Mouse (Mus musculus) hindbrain, postnatal 0 days (tissue): ENCODE measurements around the gene Hnrnpul2. TPM values are rescaled to one million over a fixed set of nuclear protein-coding genes. Genes with fewer than 3 reads are reported as not detected.
"Not testable (repeated sequence)": the region's sequence is repeated elsewhere in the genome, so short reads cannot be mapped to it uniquely, and the experiment has no call there.

Experiments used
- ATAC-seq: fragments of 200-750 bp; cut with Nextera tagmentation; 2 replicates; pipeline ENCODE4 v1.8.0; 2017; ENCODE audit warnings: mild to moderate bottlenecking, moderate TSS enrichment, moderate library complexity
- DNase-seq: peaks from one replicate; pipeline ENCODE4 v3.0.0-alpha.2; 2015; ENCODE audit warnings: low spot score
- H3K27ac ChIP-seq: fragments of 300-500 bp; sonication (generic); 2 replicates; pipeline ENCODE4 v1.5.1; 2014; ENCODE audit warnings: mild to moderate bottlenecking
- H3K27me3 ChIP-seq: fragments of 300-500 bp; sonication (generic); 2 replicates; pipeline ENCODE4 v1.6.1; 2014; ENCODE audit warnings: low read length, mixed read lengths; ENCODE audit not compliant: insufficient read depth
- H3K36me3 ChIP-seq: fragments of 300-500 bp; sonication (generic); 2 replicates; pipeline ENCODE4 v1.6.1; 2014; ENCODE audit warnings: low read length, mixed read lengths; ENCODE audit not compliant: insufficient read depth
- H3K4me1 ChIP-seq: fragments of 300-500 bp; sonication (generic); 2 replicates; pipeline ENCODE4 v1.6.1; 2014; ENCODE audit warnings: antibody characterized with exemption, low read length, mixed read lengths; ENCODE audit not compliant: insufficient read depth
- H3K4me2 ChIP-seq: fragments of 300-500 bp; sonication (generic); 2 replicates; pipeline ENCODE4 v1.6.1; 2014; ENCODE audit warnings: low read depth, mild to moderate bottlenecking, low read length, moderate library complexity, mixed read lengths
- H3K4me3 ChIP-seq: fragments of 300-500 bp; sonication (generic); 2 replicates; pipeline ENCODE4 v1.5.1; 2014; ENCODE audit warnings: low read length
- H3K9ac ChIP-seq: fragments of 300-500 bp; sonication (generic); replicated peaks from 2 replicates; pipeline ENCODE4 v1.6.1; 2014; ENCODE audit warnings: mild to moderate bottlenecking, low read length, moderate library complexity, mixed read lengths
- H3K9me3 ChIP-seq: fragments of 300-500 bp; sonication (generic); 2 replicates; pipeline ENCODE4 v1.6.1; 2016; ENCODE audit warnings: low read length, mixed read lengths
- CTCF ChIP-seq: IDR thresholded peaks from 2 replicates; pipeline ENCODE4 v1.5.1; 2016; ENCODE audit warnings: antibody characterized with exemption, control low read depth, low read depth
- WGBS: fragments of 180-500 bp; shearing (Covaris S2); extraction: QIAGEN DNeasy Blood & Tissue Kit; methylation state at CpG from one replicate; pipeline ENCODE4 v1.1.7; 2014; 5-methylcytosine and 5-hydroxymethylcytosine counted together
- polyA plus RNA-seq: library from polyadenylated mRNA; unstranded; fragments of >200 nt; fragmentation: Nextera tagmentation; extraction: Ambion mirVana; gene quantifications from 2 replicates; pipeline ENCODE4 v1.2.1, GENCODE M21; 2015
- total RNA-seq: library from RNA; depleted of rRNA; stranded (reverse); fragments of >200 nt; gene quantifications from 2 replicates; pipeline ENCODE4 v1.2.3, GENCODE M21; 2014

The Hnrnpul2 gene
- total and polyA plus RNA-seq, 2 experiments from 2014 or later, result 5.6 to 19.7 TPM

DNA sequence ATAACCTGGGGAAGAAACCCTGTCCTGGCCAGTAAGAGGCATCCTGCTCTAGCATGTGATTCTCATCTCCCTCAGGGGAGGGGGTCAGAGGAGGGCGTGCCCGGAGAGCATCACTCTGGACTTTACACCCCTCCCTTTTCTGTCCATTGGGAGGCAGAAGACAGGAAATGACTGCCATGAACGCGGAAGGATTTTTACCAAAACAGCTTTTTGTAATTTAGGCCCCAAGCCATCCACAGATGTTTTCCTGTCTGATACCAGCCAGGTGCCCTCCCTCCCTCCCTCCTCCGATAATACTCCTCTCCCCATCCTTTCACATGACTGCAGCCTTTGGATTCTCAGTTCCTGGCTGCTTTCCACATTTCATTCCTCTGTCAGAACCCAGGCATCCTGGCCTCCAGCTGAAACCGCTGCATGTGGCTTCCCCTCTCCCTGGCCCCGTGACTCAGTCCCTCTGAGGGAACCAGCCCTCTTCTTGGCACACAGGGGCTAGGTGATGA is 30.6 kb downstream of the Hnrnpul2 start, which contains the start of gene Lrrn4cl:
TSS of gene Lrrn4cl (plus strand) at position 367 of the 500 bp plus-strand sequence.
- Histone ChIP-seq H3K9ac (no peak within 1 kb of the TSS; the same call in 1 of the 2 replicates), H3K27me3 (no peaks in the 10 kb centered on the region), H3K36me3 (peaks cover 32% of the 10 kb centered on the region), H3K27ac (no peak within 1 kb of the TSS), H3K4me3 (no peak within 1 kb of the TSS), H3K4me1 (no peaks in the 10 kb centered on the region), H3K4me2 (no peak within 1 kb of the TSS), H3K9me3 (no peaks in the 10 kb centered on the region)
- TF ChIP-seq CTCF, result peak; percentile 14; the same call in 1 of the 2 replicates
- DNase-seq, result peak; percentile 56
- peak; percentile 80 for ATAC-seq
- WGBS, result 20% methylated on average over 7 of the region's 7 CpGs

DNA sequence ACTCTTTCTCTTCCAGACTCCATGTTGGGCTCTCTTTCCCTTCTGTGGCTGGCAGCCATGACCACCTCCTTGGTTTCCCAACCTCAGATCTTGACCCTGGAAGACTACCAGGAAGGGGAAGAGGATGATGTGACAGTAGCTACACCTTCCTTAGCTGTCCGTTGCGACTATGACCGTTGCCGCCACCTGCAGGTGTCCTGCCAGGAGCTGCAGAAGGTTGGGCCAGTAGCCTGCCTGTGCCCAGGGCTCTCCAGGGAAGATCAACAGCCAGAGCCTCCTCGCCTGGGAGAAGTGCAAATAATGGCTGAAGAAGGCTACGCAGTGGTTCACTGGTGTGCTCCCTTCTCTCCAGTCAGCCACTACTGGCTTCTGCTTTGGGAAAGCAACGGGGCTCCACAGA is 31.8 kb downstream of the Hnrnpul2 start:
- H3K27me3 ChIP-seq, result no peaks in the 10 kb centered on the region
- H3K36me3 ChIP-seq, result peaks cover 20% of the 10 kb centered on the region
- DNase-seq (no peak), ATAC-seq (no peak)
- H3K4me2 ChIP-seq, result no peak overlapping the region
- 51% methylated on average over 7 of the region's 7 CpGs for WGBS
- no peak for TF ChIP-seq CTCF
- no peaks in the 10 kb centered on the region for H3K4me1 ChIP-seq
- H3K4me3 ChIP-seq, result no peak overlapping the region
- H3K9me3 ChIP-seq, result no peaks in the 10 kb centered on the region
- no peak overlapping the region for H3K9ac ChIP-seq
- H3K27ac ChIP-seq, result no peak overlapping the region

DNA sequence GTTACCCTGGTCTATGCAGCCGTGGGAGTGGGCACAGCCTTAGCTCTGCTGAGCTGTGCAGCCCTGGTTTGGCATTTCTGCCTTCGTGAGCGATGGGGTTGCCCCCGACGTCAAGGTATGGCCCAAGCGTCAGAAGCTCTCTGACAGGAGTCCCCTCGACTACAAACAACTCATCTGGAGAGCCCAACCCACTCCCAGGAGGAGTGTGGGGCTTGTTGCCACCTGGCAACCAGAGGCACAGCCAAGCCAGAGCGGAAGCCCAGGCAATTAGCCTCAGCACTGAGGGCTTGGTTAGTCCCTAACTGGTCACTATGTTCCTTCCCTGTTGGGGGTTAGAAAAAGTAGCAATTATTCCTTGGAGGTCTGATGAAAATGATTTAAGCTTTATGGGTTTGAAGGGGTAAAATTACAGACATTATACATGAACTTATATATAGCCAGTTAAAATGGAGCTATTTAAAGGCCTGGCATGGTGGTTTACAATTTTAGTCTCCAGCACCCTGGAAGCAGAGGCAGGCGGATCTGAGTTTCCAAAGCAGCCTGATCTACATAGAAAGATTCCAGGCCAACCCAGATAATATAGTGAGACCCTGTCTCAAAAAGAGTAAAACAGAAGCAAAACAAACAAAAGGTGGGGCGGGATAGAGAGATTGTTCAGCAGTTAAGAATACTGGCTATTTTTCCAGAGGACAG is 32.6 kb downstream of the Hnrnpul2 start:
- DNase-seq (no peak), ATAC-seq (no peak)
- no peak for TF ChIP-seq CTCF
- WGBS, result 66% methylated on average over 10 of the region's 10 CpGs
- Histone ChIP-seq H3K9me3 (no peaks in the 10 kb centered on the region), H3K4me1 (no peaks in the 10 kb centered on the region), H3K27me3 (no peaks in the 10 kb centered on the region), H3K4me3 (no peak overlapping the region), H3K4me2 (no peak overlapping the region), H3K9ac (no peak overlapping the region), H3K36me3 (peaks cover 13% of the 10 kb centered on the region; the same call in 1 of the 2 replicates), H3K27ac (no peak overlapping the region)

DNA sequence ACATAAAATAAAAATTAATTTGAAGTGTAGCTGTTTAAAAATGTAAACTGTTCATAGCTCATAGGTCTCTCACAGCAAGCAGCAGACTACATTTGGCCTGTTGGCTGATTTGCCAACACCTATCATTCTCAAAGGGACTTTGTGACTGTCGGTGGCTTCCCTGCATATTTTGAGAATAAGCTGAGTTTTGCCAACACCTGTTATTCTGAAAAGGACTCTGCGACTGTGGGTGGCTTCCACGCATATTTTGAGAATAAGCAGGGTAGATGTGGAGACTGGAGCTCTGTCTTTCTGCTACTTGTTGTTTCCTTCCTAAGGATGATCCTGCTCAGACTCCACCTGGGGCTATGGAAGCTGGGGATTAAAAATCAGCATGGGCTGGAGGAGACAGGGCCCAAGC is 33.3 kb downstream of the Hnrnpul2 start:
- H3K27me3 ChIP-seq, result no peaks in the 10 kb centered on the region
- H3K4me3 ChIP-seq, result no peak overlapping the region
- H3K4me2 ChIP-seq, result no peak overlapping the region
- H3K27ac ChIP-seq, result no peak overlapping the region
- peaks cover 9% of the 10 kb centered on the region; the same call in 1 of the 2 replicates for H3K36me3 ChIP-seq
- ATAC-seq, result no peak
- H3K9me3 ChIP-seq, result no peaks in the 10 kb centered on the region
- H3K9ac ChIP-seq, result no peak overlapping the region
- WGBS, result 77% methylated on average over 3 of the region's 3 CpGs
- TF ChIP-seq CTCF, result no peak
- no peak for DNase-seq
- H3K4me1 ChIP-seq, result no peaks in the 10 kb centered on the region

DNA sequence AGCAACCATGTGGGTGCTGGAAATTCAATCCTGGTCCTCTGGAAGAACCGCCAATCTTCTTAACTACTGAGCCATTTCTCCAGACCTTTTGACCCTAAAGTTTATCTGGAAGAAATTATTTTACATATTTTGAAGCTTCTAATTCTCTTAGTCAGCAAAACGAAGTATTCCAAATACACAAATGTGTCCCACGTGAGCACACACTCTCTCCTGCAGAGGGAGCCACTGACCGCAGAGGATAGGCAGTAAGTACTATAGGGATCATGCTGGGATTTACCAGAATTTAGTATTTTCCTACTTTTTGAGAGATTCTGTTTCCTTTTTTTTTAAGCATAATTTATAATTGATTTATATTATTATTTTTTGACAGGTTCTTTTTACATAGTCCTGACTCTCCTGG is 37.9 kb downstream of the Hnrnpul2 start:
- H3K4me3 ChIP-seq, result no peak overlapping the region
- H3K4me2 ChIP-seq, result no peak overlapping the region
- ATAC-seq, result no peak
- peak; percentile 65 for DNase-seq
- 41% methylated on average over 4 of the region's 4 CpGs for WGBS
- no peaks in the 10 kb centered on the region for H3K27me3 ChIP-seq
- no peaks in the 10 kb centered on the region for H3K9me3 ChIP-seq
- no peaks in the 10 kb centered on the region for H3K36me3 ChIP-seq
- no peak overlapping the region for H3K27ac ChIP-seq
- TF ChIP-seq CTCF, result peak; percentile 64
- no peak overlapping the region for H3K9ac ChIP-seq
- no peaks in the 10 kb centered on the region for H3K4me1 ChIP-seq

DNA sequence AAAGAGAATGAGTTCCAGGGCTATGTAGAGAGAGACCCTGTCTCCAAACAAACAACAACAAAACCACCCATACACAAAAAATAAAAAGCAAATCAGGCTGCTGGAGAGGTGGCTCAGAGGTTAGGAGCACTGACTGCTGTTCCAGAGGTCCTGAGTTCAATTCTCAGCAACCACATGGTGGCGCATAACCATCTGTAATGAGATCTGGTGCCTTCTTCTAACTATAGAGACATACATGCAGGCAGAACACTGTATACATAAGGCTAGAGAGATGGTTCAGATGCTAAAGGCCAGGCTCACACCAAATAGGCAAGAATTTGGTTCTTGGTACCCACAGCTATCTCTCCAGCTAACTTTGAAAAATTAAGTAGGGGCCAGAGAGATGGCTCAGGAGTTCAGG is 39.2 kb downstream of the Hnrnpul2 start:
- Histone ChIP-seq H3K36me3 (no peaks in the 10 kb centered on the region), H3K27ac (no peak overlapping the region), H3K4me1 (no peaks in the 10 kb centered on the region), H3K27me3 (no peaks in the 10 kb centered on the region), H3K9ac (no peak overlapping the region), H3K4me3 (no peak overlapping the region), H3K9me3 (no peaks in the 10 kb centered on the region), H3K4me2 (no peak overlapping the region)
- ATAC-seq (no peak), DNase-seq (peak; percentile 27)
- WGBS, result 17% methylated on average over 1 of the region's 1 CpGs
- TF ChIP-seq CTCF, result peak; percentile 52

DNA sequence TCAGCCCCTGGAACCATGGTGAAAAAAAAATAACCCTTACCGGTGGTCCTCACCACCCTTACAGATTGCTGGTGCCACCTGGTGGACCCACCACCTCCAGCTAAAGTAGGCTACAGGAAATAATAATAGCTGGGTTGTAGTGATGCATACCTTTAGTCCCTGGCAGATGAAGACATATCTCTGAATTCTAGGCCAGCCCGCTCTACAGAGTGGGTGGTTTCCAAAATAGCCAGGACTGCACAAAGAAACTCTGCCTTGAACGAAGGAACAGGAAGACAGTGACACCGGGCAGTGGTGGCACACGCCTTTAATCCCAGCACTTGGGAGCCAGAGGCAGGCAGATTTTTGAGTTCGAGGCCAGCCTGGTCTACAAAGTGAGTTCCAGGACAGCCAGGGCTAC is 44.5 kb downstream of the Hnrnpul2 start:
- no peaks in the 10 kb centered on the region for H3K36me3 ChIP-seq
- no peak for DNase-seq
- no peak overlapping the region for H3K27ac ChIP-seq
- H3K4me2 ChIP-seq, result no peak overlapping the region
- H3K27me3 ChIP-seq, result no peaks in the 10 kb centered on the region
- no peak overlapping the region for H3K4me3 ChIP-seq
- no peak; the same call in 1 of the 2 replicates for TF ChIP-seq CTCF
- no peaks in the 10 kb centered on the region for H3K9me3 ChIP-seq
- no peak for ATAC-seq
- no peak overlapping the region for H3K9ac ChIP-seq
- 86% methylated on average over 6 of the region's 6 CpGs for WGBS
- no peaks in the 10 kb centered on the region for H3K4me1 ChIP-seq

DNA sequence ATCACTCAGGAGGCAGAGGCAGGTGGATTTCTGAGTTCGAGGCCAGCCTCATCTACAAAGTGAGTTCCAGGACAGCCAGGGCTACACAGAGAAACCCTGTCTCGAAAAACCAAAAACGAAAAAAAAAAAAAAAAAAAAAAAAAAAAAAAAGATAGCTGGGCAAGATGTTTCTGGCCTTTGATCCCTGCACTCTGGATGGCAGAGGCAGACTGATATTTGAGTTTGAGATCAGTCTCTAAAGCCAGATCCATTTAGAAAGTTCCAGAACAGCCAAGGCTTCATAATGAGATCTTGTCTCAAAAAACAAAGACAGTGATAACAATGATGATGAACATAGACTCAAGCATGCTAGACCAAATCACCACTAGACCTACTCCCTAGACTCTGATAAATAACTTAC is 50.6 kb downstream of the Hnrnpul2 start:
- ATAC-seq, DNase-seq, H3K27ac ChIP-seq, H3K4me1 ChIP-seq, H3K9me3 ChIP-seq, H3K9ac ChIP-seq, H3K4me3 ChIP-seq, H3K27me3 ChIP-seq: not testable (repeated sequence)
- peaks cover 17% of the 10 kb centered on the region; the same call in 1 of the 2 replicates for H3K36me3 ChIP-seq
- peak overlapping the region; percentile 91; the same call in 1 of the 2 replicates for H3K4me2 ChIP-seq
- 79% methylated on average over 3 of the region's 3 CpGs for WGBS
